Mouse (Mus musculus) kidney, embryonic 14.5 days (tissue): ENCODE measurements around the gene Arhgef12. TPM values are rescaled to one million over a fixed set of nuclear protein-coding genes. Genes with fewer than 3 reads are reported as not detected.
"Not testable (repeated sequence)": the region's sequence is repeated elsewhere in the genome, so short reads cannot be mapped to it uniquely, and the experiment has no call there.

Experiments used
- ATAC-seq: fragments of 200-750 bp; cut with Nextera tagmentation; 2 replicates; pipeline ENCODE4 v1.8.0; 2017; ENCODE audit warnings: moderate number of reproducible peaks, mild to moderate bottlenecking, moderate TSS enrichment, moderate library complexity; ENCODE audit not compliant: low FRiP score, low TSS enrichment
- H3K27ac ChIP-seq: fragments of 300-500 bp; sonication (generic); 2 replicates; pipeline ENCODE4 v1.5.1; 2014; ENCODE audit warnings: low read depth, mild to moderate bottlenecking, low read length, moderate library complexity, mixed read lengths
- H3K27me3 ChIP-seq: fragments of 300-500 bp; sonication (generic); 2 replicates; pipeline ENCODE4 v1.6.1; 2014; ENCODE audit warnings: mild to moderate bottlenecking, low read length; ENCODE audit not compliant: control insufficient read depth, insufficient read depth
- H3K36me3 ChIP-seq: fragments of 300-500 bp; sonication (generic); 2 replicates; pipeline ENCODE4 v1.6.1; 2014; ENCODE audit warnings: low read length, mixed read lengths; ENCODE audit not compliant: control insufficient read depth, insufficient read depth
- H3K4me1 ChIP-seq: fragments of 300-500 bp; sonication (generic); 2 replicates; pipeline ENCODE4 v1.6.1; 2014; ENCODE audit warnings: low read length, mixed read lengths; ENCODE audit not compliant: control insufficient read depth, insufficient read depth
- H3K4me2 ChIP-seq: fragments of 300-500 bp; sonication (generic); replicated peaks from 2 replicates; pipeline ENCODE4 v1.6.1; 2014; ENCODE audit warnings: low read depth, mild to moderate bottlenecking, low read length
- H3K4me3 ChIP-seq: fragments of 300-500 bp; sonication (generic); 2 replicates; pipeline ENCODE4 v1.5.1; 2014; ENCODE audit warnings: mild to moderate bottlenecking, low read length
- H3K9ac ChIP-seq: fragments of 300-500 bp; sonication (generic); 2 replicates; pipeline ENCODE4 v1.6.1; 2014; ENCODE audit warnings: low read depth, mild to moderate bottlenecking, low read length, moderate library complexity
- H3K9me3 ChIP-seq: fragments of 300-500 bp; sonication (generic); 2 replicates; pipeline ENCODE4 v1.6.1; 2016; ENCODE audit warnings: low read length; ENCODE audit not compliant: control insufficient read depth
- WGBS: fragments of 180-500 bp; shearing (Covaris S2); extraction: QIAGEN DNeasy Blood & Tissue Kit; methylation state at CpG from one replicate; pipeline ENCODE4 v1.1.7; 2014; 5-methylcytosine and 5-hydroxymethylcytosine counted together
- polyA plus RNA-seq: library from polyadenylated mRNA; unstranded; fragments of >200 nt; fragmentation: Nextera tagmentation; extraction: Ambion mirVana; gene quantifications from 2 replicates; pipeline ENCODE4 v1.2.1, GENCODE M21; 2014

Gene Arhgef12
- polyA plus RNA-seq, 1 experiment from 2014 or later: 29.1 TPM

DNA sequence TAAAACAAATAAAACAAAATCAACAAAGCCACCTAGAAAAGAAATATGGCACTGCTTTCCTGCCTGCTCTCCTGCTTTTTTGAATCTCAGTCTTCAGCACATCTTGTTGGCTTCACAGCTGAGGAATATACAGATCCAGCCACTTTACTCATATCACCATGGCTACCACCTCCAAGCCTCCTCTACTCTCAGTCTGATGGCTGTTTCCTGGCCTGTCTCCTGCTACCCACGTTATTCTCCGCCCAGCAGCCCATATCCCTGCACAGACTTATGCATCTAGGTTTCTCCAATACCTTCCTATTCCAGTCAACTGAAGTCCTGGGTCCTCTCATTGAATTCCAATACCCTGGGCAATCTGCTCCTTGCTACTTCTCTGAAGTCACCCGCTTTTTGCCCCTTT is 26.5 kb upstream of the Arhgef12 start:
- Histone ChIP-seq H3K27ac (no peak overlapping the region), H3K27me3 (no peaks in the 10 kb centered on the region), H3K9me3 (no peaks in the 10 kb centered on the region), H3K4me3 (no peak overlapping the region), H3K9ac (no peak overlapping the region), H3K4me1 (peaks cover 9% of the 10 kb centered on the region), H3K4me2 (no peak overlapping the region), H3K36me3 (no peaks in the 10 kb centered on the region)
- 76% methylated on average over 3 of the region's 3 CpGs for WGBS
- ATAC-seq: no peak

DNA sequence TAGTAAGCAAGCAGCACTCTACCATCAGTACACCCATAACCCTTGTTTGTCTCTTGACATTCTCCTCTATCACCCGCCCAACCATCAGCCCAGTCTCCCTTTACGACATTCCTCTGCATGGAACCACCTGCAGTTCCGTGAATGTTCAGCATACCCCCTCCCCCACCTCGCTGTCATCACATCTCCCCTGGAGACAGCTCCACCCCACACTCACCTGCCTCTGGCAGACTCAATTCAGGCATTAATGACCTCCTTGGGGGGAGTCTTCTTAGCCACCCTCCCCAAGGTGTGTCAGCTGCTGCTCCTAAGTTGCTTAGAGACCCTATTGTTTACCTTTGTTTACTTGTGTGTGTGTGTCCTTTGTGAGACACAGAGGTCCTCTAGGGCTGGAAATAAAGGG is 25.3 kb upstream of the Arhgef12 start:
- ATAC-seq: no peak
- Histone ChIP-seq H3K9ac (no peak overlapping the region), H3K4me2 (no peak overlapping the region), H3K27me3 (no peaks in the 10 kb centered on the region), H3K36me3 (no peaks in the 10 kb centered on the region), H3K4me3 (no peak overlapping the region), H3K4me1 (peaks cover 9% of the 10 kb centered on the region), H3K9me3 (no peaks in the 10 kb centered on the region), H3K27ac (no peak overlapping the region)
- WGBS: 36% methylated on average over 4 of the region's 4 CpGs

GRCm38 (mm10) chr9:43131940-43132339 is 24.9 kb upstream of the Arhgef12 start:
- Histone ChIP-seq H3K27ac (no peak overlapping the region), H3K4me1 (peaks cover 9% of the 10 kb centered on the region), H3K4me2 (no peak overlapping the region), H3K9ac (no peak overlapping the region), H3K4me3 (no peak overlapping the region), H3K36me3 (no peaks in the 10 kb centered on the region), H3K27me3 (no peaks in the 10 kb centered on the region), H3K9me3 (no peaks in the 10 kb centered on the region)
- ATAC-seq: no peak
- WGBS: 73% methylated on average over 5 of the region's 5 CpGs

- Histone ChIP-seq H3K9me3 (no peaks in the 10 kb centered on the region), H3K36me3 (no peaks in the 10 kb centered on the region), H3K27ac (no peak overlapping the region), H3K4me1 (peaks cover 9% of the 10 kb centered on the region), H3K9ac (no peak overlapping the region), H3K4me3 (no peak overlapping the region), H3K4me2 (no peak overlapping the region), H3K27me3 (no peaks in the 10 kb centered on the region)
- no peak for ATAC-seq
- WGBS: 91% methylated on average over 2 of the region's 2 CpGs
These were observed 23.6 kb upstream of the Arhgef12 start for GRCm38 (mm10) chr9:43130684-43131083.

GRCm38 (mm10) chr9:43127101-43127787 is 20.2 kb upstream of the Arhgef12 start:
- no peak overlapping the region for H3K9ac ChIP-seq
- H3K27ac ChIP-seq: no peak overlapping the region
- H3K4me1 ChIP-seq: peaks cover 9% of the 10 kb centered on the region
- no peak overlapping the region for H3K4me3 ChIP-seq
- no peaks in the 10 kb centered on the region for H3K27me3 ChIP-seq
- H3K4me2 ChIP-seq: no peak overlapping the region
- no peaks in the 10 kb centered on the region for H3K9me3 ChIP-seq
- ATAC-seq: no peak
- 75% methylated on average over 10 of the region's 10 CpGs for WGBS
- H3K36me3 ChIP-seq: no peaks in the 10 kb centered on the region

DNA sequence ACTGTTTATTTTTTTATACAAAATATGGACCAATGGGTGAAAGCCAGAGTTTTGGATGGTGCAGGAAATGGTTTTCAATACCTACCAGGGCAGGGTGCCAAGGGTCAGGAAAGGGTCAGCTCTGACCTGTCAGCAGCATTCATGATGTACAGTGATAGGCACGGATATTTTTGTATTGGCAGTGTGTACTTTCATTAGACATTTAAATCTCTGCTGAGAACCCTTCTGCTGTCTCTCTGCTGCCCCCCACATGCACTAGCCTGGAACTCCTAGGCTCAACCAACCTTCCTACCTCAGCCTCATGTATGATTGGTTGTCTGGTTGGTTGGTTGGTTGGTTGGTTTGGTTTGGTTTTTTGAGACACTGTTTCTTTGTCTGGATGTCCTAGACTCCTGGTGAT is 15.3 kb upstream of the Arhgef12 start:
- Histone ChIP-seq H3K9ac (no peak overlapping the region), H3K4me1 (no peaks in the 10 kb centered on the region), H3K36me3 (no peaks in the 10 kb centered on the region)

GRCm38 (mm10) chr9:43121948-43122347 is 14.9 kb upstream of the Arhgef12 start:
- not testable (repeated sequence) for H3K36me3 ChIP-seq, H3K9me3 ChIP-seq, H3K27me3 ChIP-seq, H3K9ac ChIP-seq, H3K27ac ChIP-seq, H3K4me2 ChIP-seq, H3K4me3 ChIP-seq, ATAC-seq, H3K4me1 ChIP-seq
- 80% methylated on average over 2 of the region's 2 CpGs for WGBS

More for the DNA sequence above, 15.3 kb upstream of the Arhgef12 start:
- Histone ChIP-seq H3K4me3 (no peak overlapping the region), H3K27ac (no peak overlapping the region), H3K4me2 (no peak overlapping the region), H3K9me3 (no peaks in the 10 kb centered on the region), H3K27me3 (no peaks in the 10 kb centered on the region)
- 30% methylated on average over 1 of the region's 1 CpGs for WGBS
- no peak for ATAC-seq

DNA sequence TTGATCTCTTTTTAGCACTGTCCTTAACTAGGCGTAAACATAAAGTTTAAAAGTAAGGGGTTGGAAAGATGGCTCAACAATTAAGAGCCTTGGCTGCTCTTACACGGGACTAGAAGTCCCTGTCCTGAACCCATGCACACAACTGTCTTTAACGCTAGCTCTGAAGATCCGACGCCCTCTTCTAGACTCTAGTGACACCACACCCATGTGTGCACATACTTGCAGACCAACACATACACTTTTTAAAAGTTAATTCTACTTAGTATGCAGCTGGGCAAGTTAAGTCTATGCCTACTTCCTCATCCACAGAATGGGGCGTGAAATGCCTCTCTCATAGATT is 9.9 kb upstream of the Arhgef12 start:
- Histone ChIP-seq H3K27ac (no peak overlapping the region), H3K9ac (no peak overlapping the region), H3K9me3 (no peaks in the 10 kb centered on the region), H3K27me3 (no peaks in the 10 kb centered on the region), H3K4me2 (no peak overlapping the region), H3K4me3 (no peak overlapping the region), H3K4me1 (peaks cover 6% of the 10 kb centered on the region; the same call in 1 of the 2 replicates), H3K36me3 (no peaks in the 10 kb centered on the region)
- 83% methylated on average over 6 of the region's 6 CpGs for WGBS
- ATAC-seq: no peak; the same call in 1 of the 2 replicates

- peak; percentile 89 for ATAC-seq
- 4% methylated on average over 55 of the region's 55 CpGs for WGBS
- Histone ChIP-seq H3K4me1 (peaks cover 6% of the 10 kb centered on the region; the same call in 1 of the 2 replicates), H3K9ac (peak within 1 kb of the TSS; percentile 59), H3K36me3 (peaks cover 5% of the 10 kb centered on the region; the same call in 1 of the 2 replicates), H3K4me3 (peak within 1 kb of the TSS; percentile 66), H3K27ac (no peak within 1 kb of the TSS), H3K4me2 (peak within 1 kb of the TSS; percentile 58), H3K9me3 (no peaks in the 10 kb centered on the region), H3K27me3 (no peaks in the 10 kb centered on the region)
These were observed 9.3 kb upstream of the Arhgef12 start, which contains the start of gene Tmem136 for GRCm38 (mm10) chr9:43116134-43116996. Gene Tmem136 (minus strand): TSS chr9:43116570.
